Mouse (Mus musculus): ENCODE results near the gene Sat1.

- TF ChIP-seq CTCF (IDR thresholded peaks at IDR 0.05; ENCODE audit: extremely low read depth, insufficient read length, insufficient replicate concordance, low read depth, low read length) (no peak), POLR2A (IDR thresholded peaks at IDR 0.05; ENCODE audit: low read depth, low read length) (no peak)
Observed at GRCm38 (mm10) chrX:155163553-155163952, 52.7 kb downstream of the Sat1 start.
